ENCODE assay signal across 26 mouse cellular contexts in the genomic region with DNA sequence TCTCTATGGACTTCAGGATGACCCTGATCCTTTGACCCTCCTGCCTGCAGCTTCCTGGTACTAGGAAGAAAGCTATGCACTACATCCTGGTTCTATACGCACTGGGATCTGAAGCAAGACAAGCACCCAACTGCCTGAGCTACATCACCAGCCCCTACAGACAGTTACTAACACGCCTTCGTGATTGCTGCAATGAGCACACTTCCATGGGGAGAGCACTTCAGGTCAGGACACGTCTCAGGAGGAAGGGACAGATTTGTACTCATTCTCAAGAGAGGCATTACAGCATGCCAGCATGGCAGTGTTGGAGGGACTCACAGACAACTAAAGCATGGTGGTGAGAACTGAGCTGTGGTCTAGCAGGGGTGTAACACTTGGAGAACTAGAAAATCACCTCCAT.
"Had no signal": no experiment of that assay in that cellular context is flagged by ENCODE, and none has a peak within 500 bp of the region (broad histone marks: within the 10 kb centered on the region; RNA-seq: fewer than 3 reads in every experiment).

No protein-coding gene starts in this region.

- H3K36me3 ChIP-seq: liver, embryonic 15.5 days; lung, embryonic 15.5 days; midbrain, embryonic 15.5 days; neural tube, embryonic 12.5 days; stomach, embryonic 15.5 days had no signal

- H3K27me3 ChIP-seq: limb, embryonic 12.5 days; liver, embryonic 12.5 days; liver, embryonic 15.5 days; lung, embryonic 15.5 days; midbrain, embryonic 12.5 days; midbrain, embryonic 15.5 days; neural tube, embryonic 12.5 days; neural tube, embryonic 15.5 days; stomach, embryonic 15.5 days had no signal

- H3K9me3 ChIP-seq: limb, embryonic 12.5 days; liver, embryonic 12.5 days; liver, embryonic 15.5 days; lung, embryonic 15.5 days; midbrain, embryonic 12.5 days; midbrain, embryonic 15.5 days; neural tube, embryonic 12.5 days; neural tube, embryonic 15.5 days; stomach, embryonic 15.5 days had no signal

- H3K9ac ChIP-seq: limb, embryonic 12.5 days; liver, embryonic 12.5 days; liver, embryonic 15.5 days; lung, embryonic 15.5 days; midbrain, embryonic 12.5 days; midbrain, embryonic 15.5 days; neural tube, embryonic 12.5 days; neural tube, embryonic 15.5 days; stomach, embryonic 15.5 days had no signal

- H3K4me3 ChIP-seq: layer of hippocampus, adult 2 months; left cerebral cortex, adult 2 months; limb, embryonic 12.5 days; liver, embryonic 12.5 days; liver, embryonic 15.5 days; lung, embryonic 15.5 days; midbrain, embryonic 12.5 days; midbrain, embryonic 15.5 days; neural tube, embryonic 12.5 days; neural tube, embryonic 15.5 days; stomach, embryonic 15.5 days had no signal

- H3K27ac ChIP-seq: kidney, postnatal 0 days; layer of hippocampus, adult 2 months; left cerebral cortex, adult 2 months; limb, embryonic 12.5 days; liver, embryonic 12.5 days; liver, embryonic 15.5 days; lung, embryonic 15.5 days; macrophage; midbrain, embryonic 12.5 days; midbrain, embryonic 15.5 days; neural tube, embryonic 12.5 days; neural tube, embryonic 15.5 days; stomach, embryonic 15.5 days had no signal

- H3K4me2 ChIP-seq: limb, embryonic 12.5 days; liver, embryonic 12.5 days; liver, embryonic 15.5 days; lung, embryonic 15.5 days; midbrain, embryonic 12.5 days; midbrain, embryonic 15.5 days; neural tube, embryonic 12.5 days; neural tube, embryonic 15.5 days; stomach, embryonic 15.5 days had no signal

- DNase-seq: kidney, adult 18-20 months; kidney, postnatal 25 days; layer of hippocampus, adult 9-11 months; layer of hippocampus, postnatal 36 days; liver; right cerebral cortex, adult 18-20 months; right cerebral cortex, postnatal 14 days; right cerebral cortex, postnatal 4 days; spleen, adult 18-20 months; thymus, adult 2 months; thymus, postnatal 14 days; thymus, postnatal 4 days had no signal

- H3K4me1 ChIP-seq: limb, embryonic 12.5 days; midbrain, embryonic 12.5 days; midbrain, embryonic 15.5 days; neural tube, embryonic 12.5 days; neural tube, embryonic 15.5 days had no signal

- ATAC-seq: intestine, embryonic 16.5 days; liver, embryonic 12.5 days; midbrain, embryonic 15.5 days had no signal
